Mouse (Mus musculus) G1E (cell line): ENCODE data around the gene Epha2.

Experiments
- CTCF ChIP-seq: IDR thresholded peaks from 2 replicates; pipeline ENCODE4 v1.5.1; 2012; ENCODE audit warnings: low read depth, low read length, inconsistent platforms, mixed read lengths
- GATA1 ChIP-seq: IDR thresholded peaks from 2 replicates; pipeline ENCODE4 v1.6.1; 2012; ENCODE audit warnings: borderline replicate concordance, low read length, inconsistent platforms, mixed read lengths

DNA sequence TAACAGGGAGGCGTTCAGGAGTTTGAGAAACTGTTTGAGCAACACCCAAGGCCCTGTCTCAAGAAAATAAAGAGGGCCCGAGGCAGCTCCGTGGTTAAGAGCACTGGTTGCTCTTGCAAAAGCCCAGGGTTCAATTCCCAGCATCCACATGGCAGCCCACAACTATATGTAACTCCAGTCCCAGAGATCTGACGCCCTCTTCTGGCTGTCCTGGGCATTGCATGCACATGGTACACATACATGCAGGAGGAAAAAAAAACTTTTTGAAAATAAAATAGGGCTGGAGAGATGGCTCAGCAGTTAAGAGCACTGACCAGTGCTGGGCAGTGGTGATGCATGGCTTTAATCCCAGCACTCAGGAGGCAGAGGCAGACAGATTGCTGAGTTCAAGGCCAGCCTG lies 32.7 kb upstream of the Epha2 start:
- no peak for TF ChIP-seq CTCF
- no peak for TF ChIP-seq GATA1
